Mouse (Mus musculus) spleen, postnatal 4 days (tissue): ENCODE measurements at regions not wholly inside any gene's neighbourhood (a gene's known extent, or its start where the extent isn't known, plus 50 kb on each side); places are given as distances from the start of the nearest gene placed in this dataset.

Source experiments
- DNase-seq, 2 experiments: peaks; one replicate each; pipeline ENCODE4 v3.0.0; 2022; ENCODE audit warnings: low spot score in 2 of 2

GRCm38 (mm10) chr3:144012820-144013219 lies 192.2 kb downstream of the Lmo4 start:
- no peak for DNase-seq

GRCm38 (mm10) chr3:144012173-144012572 lies 192.8 kb downstream of the Lmo4 start:
- DNase-seq, result no peak

- DNase-seq, result no peak
These were observed 193.5 kb downstream of the Lmo4 start for GRCm38 (mm10) chr3:144011456-144012025.

GRCm38 (mm10) chr3:144010558-144010957 lies 194.5 kb downstream of the Lmo4 start:
- no peak for DNase-seq

- no peak for DNase-seq
These were observed 197.9 kb downstream of the Lmo4 start for GRCm38 (mm10) chr3:144007111-144007619.

- no peak for DNase-seq
These were observed 207.1 kb downstream of the Lmo4 start for GRCm38 (mm10) chr3:143997909-143998308.

GRCm38 (mm10) chr3:143995045-143995444 lies 210.0 kb downstream of the Lmo4 start:
- DNase-seq, result no peak

- DNase-seq, result peak in 1 of 2 experiments; percentile 28
These were observed 216.0 kb downstream of the Lmo4 start for GRCm38 (mm10) chr3:143988991-143989390.

GRCm38 (mm10) chr3:143988037-143988436 lies 217.0 kb downstream of the Lmo4 start:
- DNase-seq, result peak in 1 of 2 experiments; percentile 52

GRCm38 (mm10) chr3:143986798-143987197 lies 218.2 kb downstream of the Lmo4 start:
- no peak for DNase-seq

- DNase-seq, result no peak
These were observed 218.9 kb downstream of the Lmo4 start for GRCm38 (mm10) chr3:143986200-143986506.

- DNase-seq, result no peak
These were observed 219.4 kb downstream of the Lmo4 start for GRCm38 (mm10) chr3:143985349-143986199.

- DNase-seq, result no peak
These were observed 226.3 kb downstream of the Lmo4 start for GRCm38 (mm10) chr3:143978703-143979102.

- no peak for DNase-seq
These were observed 227.1 kb downstream of the Lmo4 start for GRCm38 (mm10) chr3:143977886-143978447.

- DNase-seq, result no peak
These were observed 231.4 kb downstream of the Lmo4 start for GRCm38 (mm10) chr3:143973582-143973981.

GRCm38 (mm10) chr3:143972351-143972750 lies 232.7 kb downstream of the Lmo4 start:
- no peak for DNase-seq

GRCm38 (mm10) chr3:143970771-143971170 lies 234.2 kb downstream of the Lmo4 start:
- DNase-seq, result no peak

- DNase-seq, result no peak
These were observed 249.5 kb downstream of the Lmo4 start for GRCm38 (mm10) chr3:143955508-143955907.

- no peak for DNase-seq
These were observed 250.2 kb downstream of the Lmo4 start for GRCm38 (mm10) chr3:143954822-143955221.

GRCm38 (mm10) chr3:143952289-143952688 lies 252.7 kb downstream of the Lmo4 start:
- DNase-seq, result no peak

- no peak for DNase-seq
These were observed 255.4 kb downstream of the Lmo4 start for GRCm38 (mm10) chr3:143949656-143950055.

GRCm38 (mm10) chr3:143949026-143949637 lies 255.9 kb downstream of the Lmo4 start:
- peak in 1 of 2 experiments; percentile 21 for DNase-seq

GRCm38 (mm10) chr3:143947938-143948267 lies 257.1 kb downstream of the Lmo4 start:
- no peak for DNase-seq
